Mouse (Mus musculus) lung, postnatal 0 days (tissue): ENCODE data around the gene Zwilch. TPM values are rescaled to one million over a fixed set of nuclear protein-coding genes. Genes with fewer than 3 reads are reported as not detected.
A peak's percentile ranks its signal among the peaks of the same experiment; 100 is the strongest.

Experiments used
- ATAC-seq: fragments of 200-750 bp; cut with Nextera tagmentation; 2 replicates; pipeline ENCODE4 v1.8.0; 2017; ENCODE audit warnings: moderate library complexity
- DNase-seq: peaks from one replicate; pipeline ENCODE4 v3.0.0-alpha.2; 2016; ENCODE audit warnings: low spot score
- H3K27ac ChIP-seq: fragments of 300-500 bp; sonication (generic); 2 replicates; pipeline ENCODE4 v1.5.1; 2014; ENCODE audit warnings: antibody characterized with exemption, mild to moderate bottlenecking, low read length, mixed read lengths
- H3K27me3 ChIP-seq: fragments of 300-500 bp; sonication (generic); replicated peaks from 2 replicates; pipeline ENCODE4 v1.6.1; 2014; ENCODE audit warnings: low read length, mixed read lengths; ENCODE audit not compliant: insufficient read depth
- H3K36me3 ChIP-seq: fragments of 300-500 bp; sonication (generic); 2 replicates; pipeline ENCODE4 v1.6.1; 2014; ENCODE audit warnings: low read length, mixed read lengths; ENCODE audit not compliant: insufficient read depth
- H3K4me1 ChIP-seq: fragments of 300-500 bp; sonication (generic); 2 replicates; pipeline ENCODE4 v1.6.1; 2014; ENCODE audit warnings: antibody characterized with exemption, low read depth, low read length, mixed read lengths; ENCODE audit not compliant: insufficient read depth
- H3K4me2 ChIP-seq: fragments of 300-500 bp; sonication (generic); replicated peaks from 2 replicates; pipeline ENCODE4 v1.6.1; 2014; ENCODE audit warnings: low read depth, mild to moderate bottlenecking, low read length, moderate library complexity, mixed read lengths
- H3K4me3 ChIP-seq: fragments of 300-500 bp; sonication (generic); 2 replicates; pipeline ENCODE4 v1.5.1; 2014; ENCODE audit warnings: low read depth, low read length
- H3K9ac ChIP-seq: fragments of 300-500 bp; sonication (generic); replicated peaks from 2 replicates; pipeline ENCODE4 v1.6.1; 2014; ENCODE audit warnings: low read depth, mild to moderate bottlenecking
- H3K9me3 ChIP-seq: fragments of 300-500 bp; sonication (generic); 2 replicates; pipeline ENCODE4 v1.6.1; 2016; ENCODE audit warnings: low read length, mixed read lengths
- CTCF ChIP-seq: IDR thresholded peaks from 2 replicates; pipeline ENCODE4 v1.5.1; 2016; ENCODE audit warnings: antibody characterized with exemption, mild to moderate bottlenecking
- EP300 ChIP-seq: IDR thresholded peaks from 2 replicates; pipeline ENCODE4 v1.6.1; 2016; ENCODE audit warnings: antibody characterized with exemption, mild to moderate bottlenecking, control low read depth
- WGBS: fragments of 180-500 bp; shearing (Covaris S2); extraction: QIAGEN DNeasy Blood & Tissue Kit; methylation state at CpG from one replicate; pipeline ENCODE4 v1.1.7; 2014; 5-methylcytosine and 5-hydroxymethylcytosine counted together
- polyA plus RNA-seq: library from polyadenylated mRNA; unstranded; fragments of >200 nt; fragmentation: Nextera tagmentation; extraction: Ambion mirVana; gene quantifications from 2 replicates; pipeline ENCODE4 v1.2.1, GENCODE M21; 2015

The Zwilch gene
- polyA plus RNA-seq, 1 experiment from 2014 or later, result 1.5 TPM

DNA sequence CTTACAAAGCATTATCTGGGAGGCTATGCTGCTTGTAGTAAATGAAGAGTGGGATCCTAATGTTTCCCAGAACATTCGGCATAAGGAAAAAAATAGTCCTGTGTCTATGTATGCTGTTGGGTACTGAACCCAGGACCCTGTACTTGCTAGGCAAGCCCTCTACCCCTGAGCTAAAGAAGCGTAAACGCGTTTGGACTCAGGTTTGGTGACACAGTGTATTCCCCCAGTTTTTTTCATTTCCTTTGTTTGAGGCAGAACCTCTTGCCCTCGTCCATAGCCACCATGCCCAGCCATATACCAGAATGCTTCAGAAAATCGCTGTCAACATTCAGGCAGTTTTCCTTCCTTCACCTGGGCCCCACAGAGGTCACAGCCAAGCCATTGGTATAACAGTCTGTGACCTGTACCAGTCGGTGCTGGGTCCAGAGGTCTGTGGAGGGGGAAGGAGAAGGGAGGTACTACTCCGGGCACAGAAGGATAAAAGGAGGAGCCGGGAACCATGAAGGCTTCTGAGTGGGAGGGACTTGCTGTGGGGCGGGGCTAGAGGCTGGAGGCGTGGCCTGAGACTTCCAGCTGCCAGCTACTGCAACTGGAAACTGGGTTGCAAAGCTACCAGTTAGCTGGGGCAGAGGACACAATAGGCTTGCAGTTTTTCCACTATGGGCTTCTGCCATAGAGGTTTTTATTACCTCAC lies 52.2 kb downstream of the Zwilch start:
- Histone ChIP-seq H3K27ac (no peak overlapping the region), H3K36me3 (no peaks in the 10 kb centered on the region), H3K9me3 (no peaks in the 10 kb centered on the region), H3K4me3 (no peak overlapping the region), H3K4me2 (no peak overlapping the region), H3K27me3 (no peaks in the 10 kb centered on the region), H3K4me1 (no peaks in the 10 kb centered on the region), H3K9ac (no peak overlapping the region)
- no peak for TF ChIP-seq CTCF
- TF ChIP-seq EP300, result no peak
- ATAC-seq (peak; percentile 31; the same call in 1 of the 2 replicates), DNase-seq (peak; percentile 32)
- WGBS, result 35% methylated on average over 11 of the region's 11 CpGs

DNA sequence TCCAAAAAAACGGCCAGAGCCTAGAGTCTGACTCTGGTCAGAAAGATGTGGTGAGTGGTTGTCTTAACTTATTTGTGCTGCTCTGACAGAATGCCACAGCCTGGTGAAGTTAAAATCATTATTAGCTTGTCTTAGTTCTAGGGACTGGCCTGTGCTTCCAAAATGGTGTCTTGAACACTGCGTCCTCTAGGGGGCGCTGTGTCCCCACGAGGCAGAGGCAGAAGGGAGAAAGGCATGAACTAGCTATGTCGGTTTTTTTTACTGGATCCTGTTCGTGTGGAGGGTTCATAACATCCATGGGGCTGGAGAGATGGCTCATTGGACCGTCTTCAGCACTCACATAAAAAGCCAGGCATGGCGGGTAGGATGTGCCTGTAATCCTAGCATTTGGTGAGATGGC lies 53.0 kb downstream of the Zwilch start:
- TF ChIP-seq EP300 (no peak), CTCF (peak; percentile 84)
- Histone ChIP-seq H3K9me3 (no peaks in the 10 kb centered on the region), H3K4me2 (no peak overlapping the region), H3K27me3 (no peaks in the 10 kb centered on the region), H3K36me3 (no peaks in the 10 kb centered on the region), H3K27ac (no peak overlapping the region), H3K4me3 (no peak overlapping the region), H3K9ac (no peak overlapping the region), H3K4me1 (no peaks in the 10 kb centered on the region)
- no peak; the same call in 1 of the 2 replicates for ATAC-seq
- DNase-seq, result peak; percentile 53
- 28% methylated on average over 8 of the region's 8 CpGs for WGBS

DNA sequence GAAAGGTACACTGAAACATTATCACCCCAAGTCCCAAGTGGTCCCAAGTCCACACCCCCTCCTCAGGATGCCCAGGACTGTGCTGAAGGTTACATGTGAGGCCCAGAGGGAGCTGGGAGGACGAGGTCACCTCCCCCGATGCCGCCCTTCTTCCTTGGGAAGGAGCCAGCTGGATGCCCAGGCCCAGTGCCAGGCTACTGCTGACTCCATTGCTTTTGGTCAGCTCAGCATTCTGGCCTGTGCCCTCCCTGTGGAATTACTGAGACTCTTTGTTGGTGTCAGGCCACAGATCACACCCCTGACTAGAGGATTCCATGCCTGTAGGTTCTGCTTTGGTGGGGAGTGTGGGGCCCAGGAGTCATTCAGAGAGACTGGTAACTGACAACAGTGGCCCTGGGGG lies 56.0 kb downstream of the Zwilch start, which contains the start of gene Lctl:
Gene Lctl (plus strand): TSS at position 272 of the 400 bp plus-strand sequence.
- Histone ChIP-seq H3K27me3 (no peaks in the 10 kb centered on the region), H3K27ac (no peak within 1 kb of the TSS), H3K9me3 (no peaks in the 10 kb centered on the region), H3K4me1 (no peaks in the 10 kb centered on the region), H3K4me3 (no peak within 1 kb of the TSS), H3K4me2 (no peak within 1 kb of the TSS), H3K9ac (no peak within 1 kb of the TSS), H3K36me3 (no peaks in the 10 kb centered on the region)
- no peak for TF ChIP-seq CTCF
- no peak for TF ChIP-seq EP300
- DNase-seq (no peak), ATAC-seq (no peak)
- WGBS, result 60% methylated on average over 3 of the region's 3 CpGs

DNA sequence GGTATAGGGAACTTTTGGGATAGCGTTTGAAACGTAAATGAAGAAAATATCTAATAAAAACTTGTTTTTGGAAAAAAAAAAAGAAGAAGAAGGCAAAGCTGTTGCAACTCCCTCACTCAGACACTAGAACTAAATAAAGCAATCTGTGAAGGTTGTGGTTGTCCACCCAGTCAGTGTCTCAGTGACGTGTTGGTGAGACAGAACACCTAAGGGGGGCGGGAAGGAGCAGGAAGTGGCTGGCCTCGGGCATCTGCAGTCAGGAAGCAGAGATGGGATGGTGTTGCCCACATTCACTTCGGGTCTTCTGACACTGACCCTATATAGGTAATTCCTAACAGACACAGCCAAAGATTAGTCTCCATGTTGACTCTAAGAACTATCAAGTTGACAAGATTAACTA lies 57.1 kb downstream of the Zwilch start:
- ATAC-seq (no peak), DNase-seq (no peak)
- no peak overlapping the region for H3K4me3 ChIP-seq
- 82% methylated on average over 6 of the region's 6 CpGs for WGBS
- no peak for TF ChIP-seq CTCF
- TF ChIP-seq EP300, result no peak
- H3K9me3 ChIP-seq, result no peaks in the 10 kb centered on the region
- no peaks in the 10 kb centered on the region for H3K4me1 ChIP-seq
- H3K4me2 ChIP-seq, result no peak overlapping the region
- no peaks in the 10 kb centered on the region for H3K27me3 ChIP-seq
- no peaks in the 10 kb centered on the region for H3K36me3 ChIP-seq
- H3K27ac ChIP-seq, result no peak overlapping the region
- H3K9ac ChIP-seq, result no peak overlapping the region

DNA sequence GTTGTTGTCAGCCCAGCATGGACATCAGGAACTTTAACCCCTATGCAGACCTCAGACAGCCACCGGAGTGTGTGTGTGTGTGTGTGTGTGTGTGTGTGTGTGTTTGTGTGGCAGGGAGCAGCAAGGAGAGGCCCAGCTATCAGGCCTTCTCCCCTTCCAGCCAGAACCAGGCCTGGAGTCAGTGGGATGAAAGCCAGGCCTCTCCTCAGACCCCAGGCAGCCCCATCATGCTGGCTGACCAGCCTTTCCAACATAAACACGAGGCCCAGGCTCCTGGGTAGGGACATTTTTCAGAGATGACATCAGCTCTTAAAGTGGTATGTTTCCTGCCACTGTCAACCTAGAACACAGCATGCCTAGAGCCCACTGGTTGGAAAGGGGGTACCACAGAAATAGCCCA lies 58.3 kb downstream of the Zwilch start:
- H3K4me3 ChIP-seq, result no peak overlapping the region
- no peaks in the 10 kb centered on the region for H3K4me1 ChIP-seq
- H3K27me3 ChIP-seq, result no peaks in the 10 kb centered on the region
- H3K36me3 ChIP-seq, result no peaks in the 10 kb centered on the region
- H3K27ac ChIP-seq, result no peak overlapping the region
- 6% methylated on average over 2 of the region's 2 CpGs for WGBS
- DNase-seq, result peak; percentile 52
- peak; percentile 56 for ATAC-seq
- H3K9ac ChIP-seq, result no peak overlapping the region
- H3K9me3 ChIP-seq, result no peaks in the 10 kb centered on the region
- TF ChIP-seq EP300, result no peak
- no peak for TF ChIP-seq CTCF
- H3K4me2 ChIP-seq, result no peak overlapping the region

DNA sequence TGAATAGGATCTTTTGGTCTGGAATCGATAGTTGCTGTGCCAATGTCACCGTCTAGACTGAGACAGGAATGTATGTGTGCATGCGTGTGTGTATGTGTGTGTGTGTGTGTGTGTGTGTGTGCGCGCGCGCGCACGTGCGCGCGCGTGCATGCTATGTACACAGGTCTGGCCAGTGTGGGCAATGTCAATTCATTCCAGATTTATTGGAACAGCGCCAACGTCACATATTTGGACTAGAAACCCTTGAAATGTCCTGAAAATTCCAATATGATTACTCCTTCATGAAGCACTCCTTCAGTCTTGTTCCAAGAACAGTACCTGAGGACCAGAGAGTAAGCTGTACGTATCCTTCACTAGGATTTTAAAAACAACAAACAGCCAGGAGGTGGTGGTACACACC lies 62.4 kb downstream of the Zwilch start:
- Histone ChIP-seq H3K4me2 (no peak overlapping the region), H3K27ac (no peak overlapping the region; the same call in 1 of the 2 replicates), H3K27me3 (no peaks in the 10 kb centered on the region), H3K4me3 (no peak overlapping the region), H3K4me1 (no peaks in the 10 kb centered on the region), H3K9ac (no peak overlapping the region), H3K36me3 (no peaks in the 10 kb centered on the region), H3K9me3 (no peaks in the 10 kb centered on the region)
- TF ChIP-seq EP300, result peak; percentile 77
- TF ChIP-seq CTCF, result no peak
- DNase-seq (peak; percentile 81), ATAC-seq (peak; percentile 81)
- 76% methylated on average over 16 of the region's 16 CpGs for WGBS
